Mouse (Mus musculus): Measurements from ENCODE around the gene Pou3f1.

- TF ChIP-seq CTCF (IDR thresholded peaks at IDR 0.05; ENCODE audit: extremely low read depth, insufficient read depth, low read length) (no peak), POLR2A (IDR thresholded peaks at IDR 0.05; ENCODE audit: extremely low read depth, insufficient read depth, low read length) (no peak)
Observed at GRCm38 (mm10) chr4:124695786-124696516, 39.3 kb downstream of the Pou3f1 start.
